Mouse (Mus musculus) liver, postnatal 0 days (tissue): Measurements from ENCODE around the gene Klf7. TPM values are rescaled to one million over a fixed set of nuclear protein-coding genes. Genes with fewer than 3 reads are reported as not detected.
A peak's percentile ranks its signal among the peaks of the same experiment; 100 is the strongest.

Experiments used
- ATAC-seq: fragments of 200-750 bp; cut with Nextera tagmentation; 2 replicates; pipeline ENCODE4 v1.8.0; 2017; ENCODE audit warnings: mild to moderate bottlenecking, moderate library complexity
- DNase-seq: peaks from one replicate; pipeline ENCODE4 v3.0.0-alpha.2; 2016
- H3K27ac ChIP-seq: fragments of 300-500 bp; sonication (generic); 2 replicates; pipeline ENCODE4 v1.5.1; 2014; ENCODE audit warnings: antibody characterized with exemption, moderate library complexity, mild to moderate bottlenecking, low read depth
- H3K27me3 ChIP-seq: fragments of 300-500 bp; sonication (generic); 2 replicates; pipeline ENCODE4 v1.6.1; 2014; ENCODE audit warnings: low read length, control low read depth, mixed read lengths; ENCODE audit not compliant: insufficient read depth
- H3K36me3 ChIP-seq: fragments of 300-500 bp; sonication (generic); replicated peaks from 2 replicates; pipeline ENCODE4 v1.6.1; 2014; ENCODE audit warnings: mild to moderate bottlenecking, control low read depth, low read length, moderate library complexity, mixed read lengths; ENCODE audit not compliant: insufficient read depth
- H3K4me1 ChIP-seq: fragments of 300-500 bp; sonication (generic); 2 replicates; pipeline ENCODE4 v1.6.1; 2014; ENCODE audit warnings: antibody characterized with exemption, mild to moderate bottlenecking, control low read depth; ENCODE audit not compliant: insufficient read depth
- H3K4me2 ChIP-seq: fragments of 300-500 bp; sonication (generic); 2 replicates; pipeline ENCODE4 v1.6.1; 2014; ENCODE audit warnings: low read depth, mild to moderate bottlenecking, low read length, moderate library complexity, mixed read lengths
- H3K4me3 ChIP-seq: fragments of 300-500 bp; sonication (generic); 2 replicates; pipeline ENCODE4 v1.5.1; 2014; ENCODE audit warnings: low read depth, low read length
- H3K9ac ChIP-seq: fragments of 300-500 bp; sonication (generic); replicated peaks from 2 replicates; pipeline ENCODE4 v1.6.1; 2014; ENCODE audit warnings: mild to moderate bottlenecking, moderate library complexity
- H3K9me3 ChIP-seq: fragments of 300-500 bp; sonication (generic); 2 replicates; pipeline ENCODE4 v1.6.1; 2016; ENCODE audit warnings: mild to moderate bottlenecking, control low read depth, low read length, mixed read lengths
- CTCF ChIP-seq: sonication (generic); IDR thresholded peaks from 2 replicates; pipeline ENCODE4 v1.5.1; 2016; ENCODE audit warnings: antibody characterized with exemption, low read depth
- EP300 ChIP-seq: IDR thresholded peaks from 2 replicates; pipeline ENCODE4 v1.6.1; 2016; ENCODE audit warnings: antibody characterized with exemption, low read depth, mild to moderate bottlenecking
- WGBS: fragments of 180-500 bp; shearing (Covaris S2); extraction: QIAGEN DNeasy Blood & Tissue Kit; methylation state at CpG from one replicate; pipeline ENCODE4 v1.1.7; 2014; ENCODE audit not compliant: insufficient replicate concordance; 5-methylcytosine and 5-hydroxymethylcytosine counted together
- polyA plus RNA-seq: library from polyadenylated mRNA; unstranded; fragments of >200 nt; fragmentation: Nextera tagmentation; extraction: Ambion mirVana; gene quantifications from 2 replicates; pipeline ENCODE4 v1.2.1, GENCODE M21; 2015

The Klf7 gene
- polyA plus RNA-seq, 1 experiment from 2014 or later = 4.8 TPM

DNA sequence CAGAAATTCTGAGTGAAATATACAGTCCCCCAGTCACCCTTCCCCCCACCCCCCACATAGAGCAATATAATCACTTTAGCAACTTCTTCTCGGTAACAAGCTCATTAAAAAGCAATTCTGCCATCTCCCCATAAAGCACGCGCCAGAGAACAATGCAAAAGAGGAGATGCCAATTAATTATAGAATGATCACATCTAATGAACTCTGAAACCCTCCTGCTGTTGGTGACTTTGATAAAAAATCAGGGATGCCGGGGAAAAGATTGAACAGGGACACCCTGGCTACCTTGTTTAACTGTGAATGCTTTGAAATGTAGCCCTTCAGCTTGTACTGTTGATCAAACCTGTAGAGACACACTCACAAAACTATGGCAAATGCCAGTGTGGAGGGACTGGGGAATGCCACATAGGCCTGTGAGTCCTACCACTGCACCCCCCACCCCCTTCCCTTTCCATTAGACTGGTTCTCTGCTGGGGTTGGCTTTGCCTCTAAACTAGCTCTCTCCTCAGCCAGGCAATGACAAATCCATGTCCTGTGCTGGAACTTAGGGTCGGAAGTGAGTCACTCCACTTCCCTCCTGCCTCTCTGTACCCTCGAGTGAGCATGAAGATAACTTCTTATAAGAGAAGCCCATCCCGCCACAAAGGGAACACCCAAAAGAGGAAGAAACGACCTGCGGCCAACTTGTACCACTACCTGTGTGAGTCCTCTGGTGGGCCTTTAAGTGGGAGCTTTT lies 43.9 kb downstream of the Klf7 start:
- Histone ChIP-seq H3K9me3 (no peaks in the 10 kb centered on the region), H3K36me3 (peaks cover 2% of the 10 kb centered on the region; the same call in 1 of the 2 replicates), H3K4me3 (0 out of 2 replicates have a peak overlapping the region, but pooled peaks have one; percentile 6), H3K4me2 (peak overlapping the region; percentile 30; the same call in 1 of the 2 replicates), H3K27ac (peak overlapping the region; percentile 55; the same call in 1 of the 2 replicates), H3K9ac (no peak overlapping the region), H3K4me1 (peaks cover 27% of the 10 kb centered on the region), H3K27me3 (no peaks in the 10 kb centered on the region)
- TF ChIP-seq CTCF = no peak
- no peak for TF ChIP-seq EP300
- peak; percentile 44 for DNase-seq
- ATAC-seq = peak; percentile 72
- WGBS = 66% methylated on average over 9 of the region's 9 CpGs

DNA sequence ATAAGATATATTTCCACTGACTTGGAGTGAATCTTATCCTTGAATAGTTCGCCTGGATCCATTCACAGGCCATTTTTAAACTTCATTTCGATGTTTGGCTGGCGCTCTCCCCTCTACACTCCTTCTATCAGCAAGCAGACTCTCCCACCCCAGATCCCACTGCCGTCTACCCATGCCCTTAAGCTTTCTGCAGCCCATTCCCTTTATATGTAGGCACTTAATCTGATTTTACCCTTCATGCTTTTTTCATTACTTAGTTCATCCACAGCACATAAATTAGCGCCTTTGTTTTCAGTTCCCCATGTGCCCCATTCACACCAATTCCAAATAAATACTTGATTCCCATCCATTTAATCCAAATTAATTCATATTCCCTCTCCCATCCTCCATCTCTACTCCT lies 48.0 kb downstream of the Klf7 start:
- H3K4me1 ChIP-seq = peaks cover 8% of the 10 kb centered on the region
- no peaks in the 10 kb centered on the region for H3K9me3 ChIP-seq
- no peak overlapping the region for H3K27ac ChIP-seq
- ATAC-seq = no peak
- TF ChIP-seq EP300 = no peak
- TF ChIP-seq CTCF = no peak
- no peak overlapping the region for H3K4me2 ChIP-seq
- DNase-seq = no peak
- H3K27me3 ChIP-seq = no peaks in the 10 kb centered on the region
- peaks cover 2% of the 10 kb centered on the region; the same call in 1 of the 2 replicates for H3K36me3 ChIP-seq
- WGBS = 85% methylated on average over 5 of the region's 5 CpGs
- H3K4me3 ChIP-seq = no peak overlapping the region
- H3K9ac ChIP-seq = no peak overlapping the region

DNA sequence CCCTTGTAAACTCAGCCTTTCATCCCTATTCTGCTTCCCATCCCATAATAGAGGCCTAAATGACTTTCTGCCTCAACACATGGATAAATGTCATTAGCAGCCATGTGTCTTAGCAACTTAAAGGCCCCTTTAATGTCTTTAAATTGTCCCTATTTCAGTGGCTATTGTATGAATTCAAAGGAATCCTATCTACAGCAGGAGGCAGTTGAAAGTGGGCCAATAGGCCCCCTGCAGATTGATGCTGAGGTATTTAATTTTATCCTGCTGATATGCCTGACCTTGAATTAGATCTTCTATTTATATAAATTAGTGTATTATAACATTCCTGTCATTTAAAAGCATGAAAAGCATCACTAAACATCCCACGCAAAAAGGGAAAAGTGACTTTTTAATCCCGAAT lies 51.1 kb downstream of the Klf7 start:
- ATAC-seq (no peak), DNase-seq (no peak)
- WGBS = 79% methylated on average over 2 of the region's 2 CpGs
- no peaks in the 10 kb centered on the region for H3K4me1 ChIP-seq
- H3K9me3 ChIP-seq = no peaks in the 10 kb centered on the region
- H3K27me3 ChIP-seq = no peaks in the 10 kb centered on the region
- H3K4me2 ChIP-seq = no peak overlapping the region
- H3K4me3 ChIP-seq = no peak overlapping the region
- H3K9ac ChIP-seq = no peak overlapping the region
- H3K36me3 ChIP-seq = no peaks in the 10 kb centered on the region
- H3K27ac ChIP-seq = no peak overlapping the region
- TF ChIP-seq CTCF = no peak
- TF ChIP-seq EP300 = no peak

DNA sequence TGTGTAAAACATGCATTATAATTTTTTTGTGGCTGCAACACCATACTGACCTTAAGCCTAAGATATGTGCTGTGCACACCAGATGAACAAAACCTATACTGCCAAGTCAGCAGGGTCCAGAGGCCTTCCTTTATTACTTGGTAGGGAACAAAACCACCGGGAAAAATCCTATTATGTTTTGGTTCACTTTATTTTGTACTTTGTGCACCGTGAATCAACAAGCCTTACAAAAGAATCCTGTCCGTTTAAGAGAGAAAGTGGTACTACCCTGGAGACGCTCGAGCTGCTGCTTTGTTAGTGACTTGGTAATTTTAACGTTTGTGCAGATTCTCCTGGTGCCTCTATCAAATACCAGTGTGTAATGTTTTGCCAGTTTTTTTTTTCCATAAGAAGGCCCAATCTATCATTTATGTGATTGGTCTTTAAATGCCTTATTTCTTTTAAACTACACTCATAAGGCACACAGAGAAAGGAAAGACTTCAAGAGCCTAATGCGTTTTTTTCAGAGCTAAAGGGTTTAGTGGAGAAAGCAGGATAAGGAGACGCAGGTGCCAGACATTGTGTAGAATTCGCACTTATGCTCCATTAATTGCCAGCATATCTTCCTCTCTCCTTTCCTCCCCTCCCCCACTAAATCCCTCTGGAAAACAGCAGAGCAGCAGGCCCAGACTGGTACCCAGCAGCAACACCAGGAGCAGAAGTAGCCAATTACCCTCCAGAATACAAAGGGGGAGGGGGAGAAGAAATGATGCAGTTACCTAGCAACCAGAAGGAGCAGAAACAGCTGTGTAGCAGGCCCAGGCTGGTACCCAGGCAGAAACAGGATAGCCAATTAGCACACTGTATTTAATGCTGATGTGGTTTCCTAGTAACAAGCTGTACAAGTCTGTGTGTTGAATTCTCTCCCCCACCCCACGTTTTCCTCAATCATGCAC lies 55.5 kb downstream of the Klf7 start:
- no peaks in the 10 kb centered on the region for H3K36me3 ChIP-seq
- DNase-seq = no peak
- H3K27ac ChIP-seq = no peak overlapping the region
- no peak overlapping the region for H3K4me3 ChIP-seq
- H3K4me1 ChIP-seq = no peaks in the 10 kb centered on the region
- no peak for TF ChIP-seq EP300
- no peak for TF ChIP-seq CTCF
- H3K9me3 ChIP-seq = no peaks in the 10 kb centered on the region
- no peak overlapping the region for H3K9ac ChIP-seq
- 71% methylated on average over 10 of the region's 10 CpGs for WGBS
- H3K27me3 ChIP-seq = no peaks in the 10 kb centered on the region
- no peak for ATAC-seq
- H3K4me2 ChIP-seq = no peak overlapping the region

DNA sequence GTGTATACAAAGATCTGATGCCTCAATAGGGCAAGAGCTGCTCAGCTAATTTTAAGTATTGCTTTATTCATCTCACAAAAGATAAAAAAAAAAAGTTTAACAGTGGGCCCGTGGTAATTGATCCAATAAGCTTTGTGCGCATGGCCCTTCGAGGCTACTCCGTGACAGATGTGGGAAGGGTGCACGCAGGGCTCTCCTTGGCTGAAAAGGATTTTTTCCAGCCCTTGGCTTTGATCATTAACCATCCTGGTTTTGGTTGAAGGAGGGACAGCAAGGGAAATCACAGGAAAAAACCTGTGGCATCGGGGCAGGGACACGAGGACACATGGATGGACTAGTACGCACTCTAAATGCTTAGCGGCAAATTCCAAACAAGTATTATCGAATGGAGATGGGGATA lies 60.6 kb downstream of the Klf7 start:
- Histone ChIP-seq H3K4me3 (no peak overlapping the region), H3K27ac (no peak overlapping the region), H3K4me2 (no peak overlapping the region), H3K9ac (no peak overlapping the region), H3K4me1 (0 out of 2 replicates have a peak, but pooled peaks cover 2% of the 10 kb centered on the region), H3K36me3 (no peaks in the 10 kb centered on the region; the same call in 1 of the 2 replicates), H3K27me3 (no peaks in the 10 kb centered on the region), H3K9me3 (peaks cover 3% of the 10 kb centered on the region; the same call in 1 of the 2 replicates)
- no peak for ATAC-seq
- 92% methylated on average over 10 of the region's 10 CpGs for WGBS
- no peak for DNase-seq
- TF ChIP-seq CTCF (no peak), EP300 (no peak)
